Mouse (Mus musculus): Measurements from ENCODE around the gene Fads3. TPM values are rescaled to one million over a fixed set of nuclear protein-coding genes. Genes with fewer than 3 reads are reported as not detected.

Fads3 gene
- polyA plus RNA-seq, 1 experiment from 2014 or later, result 5.3 TPM

GRCm38 (mm10) chr19:10071166-10071565 is 29.8 kb downstream of the Fads3 start:
- Histone ChIP-seq H3K36me3 (peaks cover 96% of the 10 kb centered on the region), H3K27me3 (no peaks in the 10 kb centered on the region), H3K4me3 (replicated peaks) (no peak overlapping the region), H3K9me3 (replicated peaks) (no peaks in the 10 kb centered on the region), H3K4me2 (no peak overlapping the region), H3K27ac (no peak overlapping the region), H3K9ac (no peak overlapping the region), H3K4me1 (replicated peaks) (peaks cover 14% of the 10 kb centered on the region)
- WGBS (ENCODE audit: insufficient replicate concordance), result 79% methylated on average over 5 of the region's 5 CpGs
- DNase-seq (no peak), ATAC-seq (ENCODE audit: low read depth) (no peak)

- ATAC-seq (ENCODE audit: low read depth) (no peak), DNase-seq (no peak)
- Histone ChIP-seq H3K4me3 (replicated peaks) (no peak overlapping the region), H3K9ac (no peak overlapping the region), H3K4me1 (replicated peaks) (peaks cover 6% of the 10 kb centered on the region), H3K27me3 (no peaks in the 10 kb centered on the region), H3K36me3 (peaks cover 96% of the 10 kb centered on the region), H3K9me3 (replicated peaks) (no peaks in the 10 kb centered on the region), H3K27ac (no peak overlapping the region), H3K4me2 (no peak overlapping the region)
- 80% methylated on average over 4 of the region's 4 CpGs for WGBS (ENCODE audit: insufficient replicate concordance)
Observed at GRCm38 (mm10) chr19:10071892-10072291, 30.5 kb downstream of the Fads3 start.

DNA sequence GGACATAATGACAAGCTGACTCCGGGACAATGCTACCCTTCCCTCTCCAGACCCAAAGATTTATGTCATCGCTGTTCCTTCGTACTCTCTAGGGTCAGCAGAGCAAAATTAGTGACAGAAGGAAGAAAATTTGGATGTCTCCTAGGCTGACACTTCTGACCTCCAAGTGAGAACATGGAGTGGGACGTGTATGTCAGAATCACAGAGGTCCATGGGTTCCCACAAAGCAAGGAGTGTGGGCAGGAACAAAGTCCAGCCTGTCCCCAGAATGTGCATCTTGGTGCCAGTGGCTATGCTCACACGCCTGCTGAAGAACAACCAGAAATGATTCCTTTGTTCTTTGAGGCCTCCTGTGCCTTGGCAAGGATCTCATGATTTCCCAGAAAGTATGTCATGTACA is 31.8 kb downstream of the Fads3 start:
- H3K27ac ChIP-seq, result no peak overlapping the region
- no peak overlapping the region for H3K4me3 ChIP-seq (replicated peaks)
- DNase-seq, result no peak
- no peaks in the 10 kb centered on the region for H3K27me3 ChIP-seq
- no peak for ATAC-seq (ENCODE audit: low read depth)
- H3K4me1 ChIP-seq (replicated peaks), result no peaks in the 10 kb centered on the region
- H3K9me3 ChIP-seq (replicated peaks), result no peaks in the 10 kb centered on the region
- H3K9ac ChIP-seq, result no peak overlapping the region
- peaks cover 96% of the 10 kb centered on the region for H3K36me3 ChIP-seq
- H3K4me2 ChIP-seq, result no peak overlapping the region
- 85% methylated on average over 5 of the region's 5 CpGs for WGBS (ENCODE audit: insufficient replicate concordance)

DNA sequence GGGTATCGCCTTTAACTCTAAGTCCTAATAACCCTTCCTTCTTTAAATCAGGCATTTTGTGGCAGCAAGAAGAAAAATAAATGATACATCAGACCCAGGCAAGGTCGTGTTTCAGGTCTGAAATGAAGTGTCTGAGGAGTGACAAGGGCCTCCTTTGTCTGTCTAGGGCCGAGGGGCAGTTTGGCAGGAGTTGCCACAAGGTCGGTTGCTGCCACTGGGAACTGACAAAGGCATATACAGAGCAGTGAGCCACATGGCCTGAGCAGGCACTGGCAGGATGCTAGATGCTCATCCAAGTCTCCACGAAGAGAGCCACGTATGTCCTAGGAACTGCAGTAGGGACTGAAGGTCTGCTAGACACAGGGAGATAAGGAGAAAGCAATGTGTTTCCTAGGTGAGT is 37.0 kb downstream of the Fads3 start:
- Histone ChIP-seq H3K9me3 (replicated peaks) (no peaks in the 10 kb centered on the region), H3K9ac (no peak overlapping the region), H3K27me3 (no peaks in the 10 kb centered on the region), H3K4me3 (replicated peaks) (no peak overlapping the region), H3K4me1 (replicated peaks) (no peaks in the 10 kb centered on the region), H3K27ac (no peak overlapping the region), H3K36me3 (peaks cover 96% of the 10 kb centered on the region), H3K4me2 (no peak overlapping the region)
- no peak for ATAC-seq (ENCODE audit: low read depth)
- no peak for DNase-seq
- 79% methylated on average over 6 of the region's 6 CpGs for WGBS (ENCODE audit: insufficient replicate concordance)

GRCm38 (mm10) chr19:10080384-10080783 is 39.0 kb downstream of the Fads3 start:
- Histone ChIP-seq H3K27me3 (no peaks in the 10 kb centered on the region), H3K9me3 (replicated peaks) (no peaks in the 10 kb centered on the region), H3K4me1 (replicated peaks) (no peaks in the 10 kb centered on the region), H3K36me3 (peaks cover 88% of the 10 kb centered on the region), H3K9ac (no peak overlapping the region), H3K4me2 (no peak overlapping the region), H3K4me3 (replicated peaks) (no peak overlapping the region), H3K27ac (no peak overlapping the region)
- DNase-seq (no peak), ATAC-seq (ENCODE audit: low read depth) (no peak)
- whole genome bisulfite sequencing (ENCODE audit: insufficient replicate concordance), result 86% methylated on average over 7 of the region's 7 CpGs

GRCm38 (mm10) chr19:10082105-10082504 is 40.7 kb downstream of the Fads3 start:
- peaks cover 88% of the 10 kb centered on the region for H3K36me3 ChIP-seq
- no peak overlapping the region for H3K4me2 ChIP-seq
- peak overlapping the region; percentile 14; the same call in 1 of the 2 replicates for H3K27ac ChIP-seq

GRCm38 (mm10) chr19:10085454-10085853 is 44.1 kb downstream of the Fads3 start:
- no peak overlapping the region for H3K4me3 ChIP-seq (replicated peaks)

More at GRCm38 (mm10) chr19:10082105-10082504, 40.7 kb downstream of the Fads3 start:
- H3K9ac ChIP-seq, result no peak overlapping the region
- no peaks in the 10 kb centered on the region for H3K27me3 ChIP-seq
- no peak overlapping the region for H3K4me3 ChIP-seq (replicated peaks)
- ATAC-seq (ENCODE audit: low read depth), result no peak
- no peaks in the 10 kb centered on the region for H3K4me1 ChIP-seq (replicated peaks)
- WGBS (ENCODE audit: insufficient replicate concordance), result 32% methylated on average over 3 of the region's 3 CpGs
- no peak for DNase-seq
- no peaks in the 10 kb centered on the region for H3K9me3 ChIP-seq (replicated peaks)

DNA sequence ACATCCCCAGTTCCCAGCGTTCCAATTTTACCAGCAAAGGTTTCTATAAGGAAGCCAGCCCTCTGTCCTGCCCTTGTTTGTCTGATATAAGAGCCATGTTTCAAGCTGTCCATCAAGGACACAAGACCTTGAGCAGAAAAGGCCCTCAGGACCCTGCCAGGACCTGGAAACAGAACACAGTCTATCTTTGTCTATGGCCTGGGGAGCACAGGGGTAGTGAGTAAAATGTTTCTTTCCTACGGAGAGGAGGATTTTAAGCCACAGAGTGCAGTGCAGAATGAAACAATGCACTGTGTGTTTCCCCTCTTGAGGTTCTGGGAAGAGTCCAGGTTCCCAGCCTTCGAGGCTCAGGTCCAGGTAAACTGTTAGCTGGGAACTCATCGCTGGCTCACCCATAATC is 45.6 kb downstream of the Fads3 start:
- peaks cover 4% of the 10 kb centered on the region; the same call in 1 of the 2 replicates for H3K4me1 ChIP-seq (replicated peaks)
- H3K4me2 ChIP-seq, result no peak overlapping the region
- H3K4me3 ChIP-seq (replicated peaks), result no peak overlapping the region
- WGBS (ENCODE audit: insufficient replicate concordance), result 81% methylated on average over 4 of the region's 4 CpGs
- H3K9ac ChIP-seq, result no peak overlapping the region
- ATAC-seq (ENCODE audit: low read depth) (no peak), DNase-seq (no peak)
- H3K27me3 ChIP-seq, result no peaks in the 10 kb centered on the region
- H3K36me3 ChIP-seq, result peaks cover 90% of the 10 kb centered on the region
- H3K27ac ChIP-seq, result no peak overlapping the region
- H3K9me3 ChIP-seq (replicated peaks), result no peaks in the 10 kb centered on the region

More at GRCm38 (mm10) chr19:10085454-10085853, 44.1 kb downstream of the Fads3 start:
- H3K27me3 ChIP-seq, result no peaks in the 10 kb centered on the region
- no peak overlapping the region for H3K27ac ChIP-seq
- no peak overlapping the region for H3K4me2 ChIP-seq
- H3K4me1 ChIP-seq (replicated peaks), result no peaks in the 10 kb centered on the region
- peaks cover 88% of the 10 kb centered on the region for H3K36me3 ChIP-seq
- 81% methylated on average over 9 of the region's 9 CpGs for WGBS (ENCODE audit: insufficient replicate concordance)
- no peaks in the 10 kb centered on the region for H3K9me3 ChIP-seq (replicated peaks)
- H3K9ac ChIP-seq, result no peak overlapping the region
- no peak for DNase-seq
- ATAC-seq (ENCODE audit: low read depth), result no peak

- Histone ChIP-seq H3K4me2 (no peak overlapping the region), H3K27me3 (no peaks in the 10 kb centered on the region), H3K27ac (no peak overlapping the region), H3K4me1 (replicated peaks) (peaks cover 66% of the 10 kb centered on the region), H3K9me3 (replicated peaks) (no peaks in the 10 kb centered on the region), H3K4me3 (replicated peaks) (no peak overlapping the region), H3K9ac (no peak overlapping the region), H3K36me3 (peaks cover 78% of the 10 kb centered on the region)
- no peak for DNase-seq
- no peak for ATAC-seq (ENCODE audit: low read depth)
- 82% methylated on average over 4 of the region's 4 CpGs for WGBS (ENCODE audit: insufficient replicate concordance)
Observed at GRCm38 (mm10) chr19:10093829-10094228, 52.5 kb downstream of the Fads3 start.

- ATAC-seq (ENCODE audit: low read depth) (peak; percentile 45; the same call in 1 of the 2 replicates), DNase-seq (peak; percentile 17)
- no peak overlapping the region for H3K4me2 ChIP-seq
- H3K36me3 ChIP-seq, result peaks cover 74% of the 10 kb centered on the region
- 42% methylated on average over 4 of the region's 4 CpGs for WGBS (ENCODE audit: insufficient replicate concordance)
- no peak overlapping the region for H3K4me3 ChIP-seq (replicated peaks)
- peaks cover 74% of the 10 kb centered on the region for H3K4me1 ChIP-seq (replicated peaks)
- H3K9ac ChIP-seq, result 0 out of 2 replicates have a peak overlapping the region, but pooled peaks have one; percentile 7
- no peaks in the 10 kb centered on the region for H3K9me3 ChIP-seq (replicated peaks)
- no peak overlapping the region for H3K27ac ChIP-seq
- no peaks in the 10 kb centered on the region for H3K27me3 ChIP-seq
Observed at GRCm38 (mm10) chr19:10094695-10095094, 53.3 kb downstream of the Fads3 start.

DNA sequence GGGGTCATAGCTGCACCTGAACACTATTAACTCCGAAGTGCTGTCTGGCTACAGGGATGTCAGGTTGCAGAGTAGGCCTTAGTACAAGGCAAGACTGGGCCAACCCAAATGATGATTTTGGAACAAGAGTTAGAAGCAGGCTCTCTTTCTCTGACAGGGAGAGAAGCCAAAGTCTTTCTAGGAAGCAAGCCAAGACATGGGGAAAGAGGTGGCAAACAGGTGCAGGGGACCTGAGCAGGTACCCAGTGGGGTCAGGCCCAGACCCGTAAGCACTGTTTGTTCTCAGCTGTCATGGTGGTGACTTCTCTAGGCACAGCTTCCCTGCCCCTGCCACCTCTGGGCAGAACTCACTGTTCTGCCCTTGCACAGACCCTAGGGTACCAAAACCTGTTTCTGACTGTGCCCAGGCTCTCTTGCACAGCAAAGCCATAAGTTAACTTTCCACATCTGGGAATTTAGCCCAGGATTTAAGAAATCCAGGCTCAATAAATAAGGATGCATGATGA is 55.1 kb downstream of the Fads3 start:
- no peak for DNase-seq
- Histone ChIP-seq H3K27me3 (no peaks in the 10 kb centered on the region), H3K9ac (no peak overlapping the region), H3K4me1 (replicated peaks) (peaks cover 91% of the 10 kb centered on the region), H3K36me3 (peaks cover 57% of the 10 kb centered on the region), H3K4me2 (no peak overlapping the region), H3K9me3 (replicated peaks) (no peaks in the 10 kb centered on the region), H3K4me3 (replicated peaks) (no peak overlapping the region), H3K27ac (no peak overlapping the region; the same call in 1 of the 2 replicates)
- WGBS (ENCODE audit: insufficient replicate concordance), result 80% methylated on average over 2 of the region's 2 CpGs
- ATAC-seq (ENCODE audit: low read depth), result no peak

DNA sequence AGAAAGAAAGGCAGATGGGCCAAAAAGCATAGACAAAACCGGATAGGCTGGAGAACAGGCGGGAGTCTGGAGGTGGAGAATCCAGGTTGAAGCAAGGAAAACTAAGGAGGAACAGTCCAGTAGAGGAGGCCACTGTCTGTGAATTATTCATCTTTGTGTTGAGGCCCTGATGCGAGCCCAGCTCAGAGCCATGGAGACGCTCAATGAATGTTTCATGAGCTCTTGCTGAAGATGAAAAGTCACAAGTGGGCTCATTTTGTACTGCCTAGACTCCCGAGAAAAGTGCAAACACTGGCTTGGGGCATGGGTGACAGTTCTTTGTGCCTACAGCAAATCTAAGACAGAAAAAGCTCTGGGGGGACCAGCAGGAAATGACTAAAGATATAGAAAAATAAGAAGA is 56.5 kb downstream of the Fads3 start:
- H3K9me3 ChIP-seq (replicated peaks), result no peaks in the 10 kb centered on the region
- 76% methylated on average over 5 of the region's 5 CpGs for WGBS (ENCODE audit: insufficient replicate concordance)
- DNase-seq, result no peak

More for the DNA sequence above, 56.5 kb downstream of the Fads3 start:
- peaks cover 48% of the 10 kb centered on the region for H3K36me3 ChIP-seq
- no peaks in the 10 kb centered on the region for H3K27me3 ChIP-seq
- H3K4me1 ChIP-seq (replicated peaks), result peaks cover 97% of the 10 kb centered on the region
- H3K4me2 ChIP-seq, result no peak overlapping the region
- no peak overlapping the region for H3K27ac ChIP-seq
- ATAC-seq (ENCODE audit: low read depth), result no peak
- peak overlapping the region; percentile 17; the same call in 1 of the 2 replicates for H3K9ac ChIP-seq
- H3K4me3 ChIP-seq (replicated peaks), result no peak overlapping the region

Measured in liver, embryonic 13.5 days (tissue).